Mouse (Mus musculus): ENCODE measurements at regions not wholly inside any gene's neighbourhood (a gene's known extent, or its start where the extent isn't known, plus 50 kb on each side); places are given as distances from the start of the nearest gene placed in this dataset.
A peak's percentile ranks its signal among the peaks of the same experiment; 100 is the strongest.

DNA sequence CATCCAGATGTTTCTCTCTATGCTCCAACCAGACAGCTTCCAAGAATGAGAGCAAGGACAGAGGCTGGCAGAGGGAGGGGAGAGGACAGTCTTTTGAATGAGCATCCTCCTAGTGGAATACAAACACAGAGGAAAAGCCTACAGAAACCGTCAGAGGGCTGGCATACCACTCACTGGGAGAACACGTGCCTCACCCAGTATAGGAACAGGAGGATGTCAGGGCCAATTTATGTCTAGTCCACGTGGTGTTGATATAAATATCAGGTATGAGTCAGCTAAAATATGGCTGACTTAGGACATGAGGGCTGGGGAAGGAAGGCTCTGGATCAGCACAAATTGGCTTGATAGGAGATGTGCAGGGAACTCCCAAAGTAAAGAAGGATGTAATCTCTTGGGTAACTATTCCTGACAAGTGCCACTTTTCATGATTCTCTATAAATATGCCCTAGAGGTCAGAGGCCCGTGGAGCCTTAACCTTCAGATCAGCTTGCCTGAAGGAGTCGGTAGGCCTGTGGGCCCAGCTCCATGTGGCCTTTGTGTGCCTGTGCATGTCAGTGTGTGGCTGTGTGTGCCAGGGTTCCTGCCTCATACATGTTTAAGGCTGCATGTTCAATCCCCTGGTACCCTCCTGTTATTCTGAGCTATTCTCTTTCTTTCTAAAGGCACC is 531.9 kb upstream of the Gm19410 start:
- DNase-seq (ENCODE audit: inconsistent age in 2 of 2, low spot score in 1 of 2) = no peak

DNA sequence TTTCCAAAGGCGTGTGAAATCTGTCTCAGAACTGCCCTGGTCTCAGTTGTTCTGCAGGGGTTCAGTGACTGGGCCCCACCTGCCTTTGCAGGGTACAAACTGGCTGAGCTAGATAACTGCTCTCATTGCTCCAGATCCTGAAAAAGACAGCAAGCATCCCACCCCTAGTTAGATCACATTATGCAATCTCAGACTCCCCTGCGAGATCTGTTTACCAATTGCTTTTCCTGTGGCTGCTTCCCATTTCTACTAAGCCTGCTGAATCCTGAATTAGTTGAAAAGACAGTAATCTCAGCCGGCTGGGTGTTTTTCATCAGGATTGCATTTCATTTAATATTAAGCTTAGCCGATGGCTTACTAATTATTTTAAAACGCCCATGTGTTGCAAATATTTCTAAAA is 531.2 kb upstream of the Gm19410 start:
- no peak for DNase-seq (ENCODE audit: inconsistent age in 2 of 2, low spot score in 1 of 2)

DNA sequence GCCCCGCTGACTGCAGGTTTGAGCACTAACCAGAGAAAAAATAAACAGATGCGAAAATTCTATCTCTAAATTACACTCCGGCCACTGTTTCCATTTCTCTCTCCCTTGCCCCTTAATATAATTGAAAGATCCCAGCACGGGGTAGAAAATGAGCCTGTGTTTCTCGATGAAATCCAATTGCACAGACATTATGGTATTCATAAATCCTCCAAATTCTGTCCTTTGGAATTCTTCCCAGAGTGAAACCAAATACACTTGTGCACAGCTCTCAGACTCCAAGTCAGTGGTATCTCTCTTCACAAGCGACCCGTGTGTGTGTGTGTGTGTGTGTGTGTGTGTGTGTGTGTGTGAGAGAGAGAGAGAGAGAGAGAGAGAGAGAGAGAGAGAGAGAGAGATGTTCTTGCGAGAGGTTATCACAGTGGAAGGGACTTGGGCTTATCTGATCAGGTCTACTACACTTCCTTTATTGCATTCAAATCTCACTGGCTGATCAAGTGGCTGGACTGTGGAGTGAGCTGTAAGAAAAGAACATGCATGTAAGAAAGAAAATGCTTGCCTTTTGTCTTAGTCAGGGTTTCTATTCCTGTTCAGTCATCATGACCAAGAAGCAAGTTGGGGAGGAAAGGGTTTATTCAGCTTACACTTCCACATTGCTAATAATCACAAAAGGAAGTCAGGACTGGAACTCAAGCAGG is 529.6 kb upstream of the Gm19410 start:
- DNase-seq (ENCODE audit: inconsistent age in 2 of 2, low spot score in 1 of 2) = no peak

DNA sequence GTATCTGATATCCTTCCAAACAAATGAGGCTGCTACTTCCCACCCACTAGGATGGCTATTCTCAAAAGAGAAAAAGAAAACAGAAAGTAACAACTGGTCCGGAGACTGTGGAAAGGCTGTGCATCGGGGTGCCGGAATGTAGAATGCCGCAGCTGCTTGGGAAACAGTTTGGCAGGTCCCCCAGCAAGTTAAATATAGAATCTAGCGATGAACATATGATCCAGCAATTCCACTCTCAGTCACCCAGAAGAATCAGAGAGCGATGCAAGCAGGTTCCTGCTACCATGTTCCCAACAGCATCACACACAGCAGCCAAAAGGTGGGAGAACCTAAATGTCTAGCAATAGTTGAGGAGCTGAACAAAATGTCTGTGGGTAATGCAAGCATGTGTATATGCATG is 528.3 kb upstream of the Gm19410 start:
- DNase-seq (ENCODE audit: inconsistent age in 2 of 2, low spot score in 1 of 2) = no peak

DNA sequence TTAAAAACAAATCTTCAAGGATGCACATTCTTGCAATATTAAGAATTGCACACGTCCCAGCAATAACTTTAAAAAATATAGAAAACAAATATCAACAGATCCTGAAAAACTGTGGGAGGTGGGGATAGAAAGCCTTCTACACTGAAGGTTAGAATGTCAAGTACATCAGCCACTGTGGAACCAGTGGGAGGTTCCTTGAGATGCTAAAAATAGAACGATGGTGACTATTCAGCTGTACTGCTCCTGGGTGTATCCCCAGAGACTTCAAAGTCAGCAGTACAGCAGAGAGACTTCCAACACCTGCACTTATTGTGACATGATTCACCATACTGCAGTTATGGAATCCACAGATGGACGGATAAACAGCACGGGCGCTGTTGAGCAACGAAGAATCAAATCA is 524.7 kb upstream of the Gm19410 start:
- DNase-seq (ENCODE audit: inconsistent age in 2 of 2, low spot score in 1 of 2) = no peak

DNA sequence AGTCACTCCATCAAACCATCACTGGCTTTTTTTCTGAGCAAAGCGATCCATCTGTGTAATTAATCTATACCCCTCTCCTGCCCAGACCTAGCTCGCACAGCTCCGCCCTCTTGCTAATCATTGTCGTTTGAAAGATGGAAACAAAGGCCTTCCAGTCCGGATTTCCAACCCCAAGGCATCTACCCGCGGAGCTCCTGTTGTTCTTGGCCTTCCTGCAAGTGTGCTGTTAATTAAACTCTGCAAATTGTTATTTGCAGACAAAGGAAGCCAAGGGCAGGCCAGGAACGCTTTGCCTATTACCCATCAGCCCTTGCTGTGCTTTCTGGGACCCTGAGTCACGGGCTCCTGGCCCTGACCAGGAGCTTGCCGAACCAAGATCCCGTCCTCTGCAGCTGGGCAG is 522.0 kb upstream of the Gm19410 start:
- DNase-seq (ENCODE audit: inconsistent age in 2 of 2, low spot score in 1 of 2) = no peak

DNA sequence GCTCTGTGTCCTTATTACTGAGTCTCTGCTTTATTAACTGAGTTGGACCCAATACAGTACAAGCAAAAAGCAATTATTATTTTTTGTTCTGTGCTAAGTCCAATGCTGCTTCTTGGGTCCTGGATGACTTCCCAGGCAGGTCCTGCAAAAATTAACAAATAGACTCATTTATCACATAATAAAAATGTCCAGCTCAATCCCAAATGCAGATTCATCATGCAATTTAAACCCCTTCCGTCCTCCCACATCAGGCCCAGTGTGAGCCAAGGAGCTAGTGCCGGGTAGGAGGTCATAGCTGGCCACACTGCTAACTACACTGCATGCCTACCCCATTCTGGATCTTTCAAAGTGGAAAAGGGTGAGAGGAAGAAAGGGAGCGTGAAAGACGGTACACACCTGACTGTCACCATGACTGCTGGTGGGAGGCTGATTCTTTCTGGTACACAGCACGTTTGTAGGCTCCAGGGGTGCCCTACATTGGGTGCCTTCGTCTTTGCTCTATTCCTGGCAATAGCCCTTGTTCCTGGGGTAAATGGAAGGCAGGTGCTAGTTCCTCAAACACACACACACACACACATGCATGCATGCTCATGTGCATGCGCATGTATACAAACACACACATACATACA is 515.7 kb upstream of the Gm19410 start:
- DNase-seq (ENCODE audit: inconsistent age in 2 of 2, low spot score in 1 of 2) = no peak

DNA sequence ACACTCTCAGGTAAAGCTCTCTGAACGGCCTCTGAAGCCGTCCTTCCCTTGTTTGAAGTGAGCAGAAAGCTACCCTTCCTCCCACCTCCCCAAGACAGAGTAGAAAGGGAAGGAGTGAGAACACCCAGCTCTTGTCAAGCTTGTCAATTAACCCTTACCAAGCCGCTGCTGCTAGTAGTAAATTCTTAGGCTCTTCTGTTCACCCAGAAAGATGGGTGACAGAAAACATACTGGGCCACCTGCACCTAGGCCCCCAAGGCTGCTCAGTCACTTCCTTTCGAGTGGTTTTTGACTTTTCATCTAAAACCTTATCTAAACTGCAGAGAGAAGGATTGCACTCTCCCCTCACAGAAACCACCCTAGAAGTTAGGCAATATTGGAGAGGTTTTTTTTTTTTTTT is 514.9 kb upstream of the Gm19410 start:
- DNase-seq (ENCODE audit: inconsistent age in 2 of 2, low spot score in 1 of 2) = no peak

DNA sequence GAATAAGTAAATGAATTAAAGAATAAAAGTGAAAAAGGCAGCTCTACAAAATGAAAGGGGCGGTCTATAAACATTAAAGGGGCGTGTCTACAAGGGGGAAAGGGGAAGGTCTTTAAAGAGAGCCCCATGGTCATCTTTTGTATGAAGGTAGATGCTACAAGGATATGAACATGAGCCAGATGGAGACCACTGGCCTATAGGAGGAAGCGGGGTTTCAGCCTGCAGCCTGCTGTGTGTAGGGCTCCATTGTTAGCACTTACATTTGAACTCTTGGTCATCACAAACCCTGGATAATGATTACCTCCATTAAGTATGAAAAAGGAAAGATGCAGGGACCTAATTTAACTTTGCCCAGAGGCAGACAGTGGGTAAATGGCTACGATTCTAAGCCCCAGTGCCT is 511.6 kb upstream of the Gm19410 start:
- no peak for DNase-seq (ENCODE audit: inconsistent age in 2 of 2, low spot score in 1 of 2)

DNA sequence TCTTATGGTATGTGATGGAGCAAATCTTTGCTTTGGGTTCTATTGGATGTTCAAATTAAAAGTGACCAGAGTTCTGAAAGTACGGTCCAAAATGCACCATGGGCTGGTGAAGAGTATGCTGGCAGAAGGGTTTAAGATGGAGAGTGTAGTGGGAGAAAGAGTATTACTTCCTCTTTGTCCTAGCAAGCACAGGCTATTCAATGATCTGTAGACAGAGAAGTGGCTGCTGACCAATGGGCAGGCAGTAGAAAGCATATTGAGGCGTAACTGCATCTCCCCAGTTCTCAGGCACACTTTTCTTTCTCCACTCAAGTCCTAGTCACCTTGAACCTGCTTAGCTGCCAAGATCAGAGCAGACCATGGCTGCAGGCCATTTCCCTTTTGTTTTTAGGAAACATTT is 510.3 kb upstream of the Gm19410 start:
- DNase-seq (ENCODE audit: inconsistent age in 2 of 2, low spot score in 1 of 2) = no peak

DNA sequence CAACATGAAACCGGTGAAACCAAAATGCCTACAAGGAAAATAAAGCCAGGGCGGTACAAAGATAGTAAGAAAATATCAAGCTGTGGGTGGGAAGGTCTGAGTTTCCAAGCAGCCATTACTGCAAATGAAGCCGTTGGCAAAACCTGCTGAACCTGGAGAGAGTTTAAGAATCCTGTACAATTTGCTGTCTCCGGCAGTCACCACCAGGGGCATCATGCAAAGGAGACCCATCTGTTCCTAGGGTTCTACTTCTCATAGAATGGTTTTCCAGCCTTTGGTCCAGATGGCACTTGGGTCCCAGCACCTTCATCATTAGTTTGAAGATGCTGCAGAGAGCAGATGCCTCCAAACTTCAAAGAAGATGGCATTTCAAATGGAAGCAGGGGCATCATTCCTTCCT is 508.6 kb upstream of the Gm19410 start:
- no peak for DNase-seq (ENCODE audit: inconsistent age in 2 of 2, low spot score in 1 of 2)

DNA sequence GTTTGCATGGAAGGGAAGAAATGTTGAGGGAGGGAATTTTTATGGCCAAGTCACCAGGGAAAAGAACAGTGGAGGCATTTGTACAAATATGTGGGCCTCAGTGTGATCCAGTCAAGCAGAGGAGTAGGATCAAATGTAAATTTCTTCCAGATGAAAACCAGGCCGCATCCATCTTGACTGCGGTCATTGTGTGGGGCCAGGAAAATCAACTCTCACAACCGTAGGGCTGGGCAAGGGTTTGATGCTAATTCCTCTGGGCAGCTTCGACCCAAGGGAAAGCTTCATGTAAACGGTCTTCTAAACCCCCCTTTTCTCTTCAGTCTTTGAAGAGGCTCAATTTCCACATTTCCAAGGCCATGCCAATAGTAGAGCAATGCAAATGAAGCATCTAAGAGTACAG is 497.4 kb upstream of the Gm19410 start:
- no peak for DNase-seq (ENCODE audit: inconsistent age in 2 of 2, low spot score in 1 of 2)

DNA sequence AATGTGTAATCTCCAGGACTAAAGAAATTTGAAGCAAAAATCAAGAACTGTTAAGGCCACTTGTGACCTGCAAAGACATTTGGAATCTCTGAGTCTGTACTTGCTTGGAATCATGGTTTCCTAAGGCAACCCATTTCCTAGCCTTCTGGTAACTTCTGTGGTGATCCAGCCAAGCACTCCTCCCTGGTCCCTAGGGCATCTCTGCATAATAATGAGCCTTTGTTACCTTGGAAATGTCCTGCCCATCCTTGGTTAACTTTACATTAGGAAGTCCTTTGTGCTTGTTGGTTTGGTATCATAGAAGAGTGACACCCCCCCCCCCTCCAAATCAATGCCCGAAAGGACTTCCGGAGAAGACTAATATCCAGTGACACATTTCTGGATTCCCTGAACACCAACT is 496.6 kb upstream of the Gm19410 start:
- DNase-seq (ENCODE audit: inconsistent age in 2 of 2, low spot score in 1 of 2) = no peak

DNA sequence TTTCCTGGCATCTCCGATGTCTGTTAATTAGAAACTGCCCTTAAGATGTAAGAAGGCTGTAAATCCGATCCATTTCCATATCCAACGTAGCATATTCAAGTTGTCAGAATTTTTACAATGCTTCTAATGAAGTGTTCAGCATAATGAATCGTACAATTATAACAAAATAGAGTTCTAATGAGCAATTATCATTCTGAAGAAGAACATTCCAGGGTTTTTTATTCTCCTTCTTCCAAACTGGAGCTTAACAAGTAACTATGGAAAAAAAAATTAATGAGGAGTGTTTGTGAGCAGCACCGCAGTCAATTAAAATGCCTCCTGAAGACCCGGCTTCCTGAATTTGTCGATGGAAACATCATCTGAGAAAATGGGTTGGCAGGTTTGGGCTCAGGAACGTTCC is 489.6 kb upstream of the Gm19410 start:
- DNase-seq (ENCODE audit: inconsistent age in 2 of 2, low spot score in 1 of 2) = no peak

DNA sequence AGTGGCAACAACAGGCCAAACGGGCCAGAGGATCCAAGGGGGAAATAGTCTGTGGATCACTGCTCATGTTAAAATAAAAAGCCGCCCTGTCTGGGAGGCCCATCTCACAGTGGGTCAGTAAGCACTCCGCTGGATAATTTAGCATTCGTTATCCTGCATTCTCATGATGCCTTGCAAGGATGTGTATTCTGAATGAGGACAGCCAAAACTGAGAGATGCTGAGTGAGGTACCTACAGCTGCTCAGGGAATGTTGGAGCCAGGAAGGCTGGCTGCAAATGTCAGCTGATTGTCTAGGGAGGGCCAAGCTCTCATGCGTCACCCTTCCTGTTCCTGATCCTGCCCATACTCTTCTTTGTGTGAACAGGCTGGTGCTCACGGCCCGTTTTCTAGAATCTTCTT is 489.1 kb upstream of the Gm19410 start:
- DNase-seq (ENCODE audit: inconsistent age in 2 of 2, low spot score in 1 of 2) = no peak

DNA sequence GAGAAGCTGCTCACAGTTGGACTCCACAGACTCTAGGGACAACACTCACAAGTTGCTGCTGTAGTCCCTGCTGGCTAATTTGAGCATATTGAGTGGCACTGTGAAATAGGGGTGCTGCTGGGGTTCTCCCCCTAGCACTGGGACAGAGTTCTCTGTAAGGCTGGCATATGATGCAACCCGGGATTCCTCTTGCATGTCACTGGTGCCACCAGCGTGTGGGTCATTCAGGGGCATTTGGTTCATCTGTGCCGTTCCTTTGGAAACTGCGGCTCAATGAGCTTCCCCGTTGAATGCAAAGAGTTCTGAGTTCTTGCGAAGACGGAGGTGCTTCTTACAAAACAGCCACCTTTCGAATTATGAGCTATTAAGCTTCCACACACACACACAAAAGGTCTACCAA is 486.6 kb upstream of the Gm19410 start:
- DNase-seq (ENCODE audit: inconsistent age in 2 of 2, low spot score in 1 of 2) = no peak

DNA sequence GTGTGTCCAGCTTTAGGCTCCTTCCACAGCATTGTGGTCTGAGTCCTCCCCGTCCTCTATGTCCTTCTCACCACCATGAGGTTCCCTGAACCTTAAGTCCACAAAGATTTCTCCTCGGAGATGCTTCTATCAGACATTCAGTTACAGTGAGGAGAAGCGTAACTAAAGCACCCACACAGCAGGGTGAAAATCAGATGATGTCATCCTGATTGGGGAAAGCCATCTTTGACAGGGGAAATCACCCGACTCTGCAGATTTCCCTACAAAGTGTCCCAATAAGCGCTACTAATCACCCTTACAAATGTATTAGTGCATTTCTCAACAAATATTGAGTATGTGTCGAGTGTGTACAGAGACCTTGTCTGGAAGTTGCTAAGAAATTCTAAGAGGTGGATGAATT is 484.8 kb upstream of the Gm19410 start:
- DNase-seq (ENCODE audit: inconsistent age in 2 of 2, low spot score in 1 of 2) = no peak

DNA sequence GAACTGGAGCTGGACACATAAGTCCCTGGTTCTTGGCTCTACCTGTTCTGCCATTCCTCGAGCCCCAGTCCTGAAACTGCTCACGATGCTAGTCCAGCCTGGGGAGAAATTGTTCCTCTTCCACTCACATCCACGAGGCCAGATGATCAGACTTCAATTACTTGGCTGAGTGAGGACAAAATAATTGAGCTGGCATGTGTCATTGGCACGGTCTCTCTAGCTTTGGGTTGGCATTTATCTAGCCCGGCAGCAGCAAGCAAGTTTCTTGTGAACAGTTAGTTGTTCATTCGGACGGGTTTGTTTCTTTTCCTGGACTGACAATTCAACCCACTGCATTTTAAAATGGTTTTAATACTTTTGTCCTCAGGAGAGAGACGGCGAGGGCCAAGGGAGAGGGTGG is 482.2 kb upstream of the Gm19410 start:
- no peak for DNase-seq (ENCODE audit: inconsistent age in 2 of 2, low spot score in 1 of 2)

DNA sequence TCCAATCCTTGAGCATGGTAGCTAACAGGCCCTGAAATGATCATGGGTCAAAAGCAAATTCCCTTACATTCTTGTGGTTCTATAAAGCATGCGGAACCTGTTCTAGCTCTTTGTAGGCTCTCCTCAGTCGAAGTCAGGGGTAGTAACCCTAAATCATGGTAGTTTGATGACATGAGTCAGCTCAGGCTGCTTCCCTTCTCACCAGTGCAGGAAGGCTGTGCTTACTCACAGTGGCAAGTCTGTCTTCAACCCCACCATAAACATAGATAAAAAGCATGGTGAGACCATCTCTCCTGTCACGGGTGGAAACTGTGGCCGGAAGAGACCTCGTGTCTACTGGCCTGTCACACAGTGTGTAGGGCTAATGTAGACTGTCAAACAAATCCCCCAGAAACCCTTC is 476.6 kb upstream of the Gm19410 start:
- DNase-seq (ENCODE audit: inconsistent age in 2 of 2, low spot score in 1 of 2) = no peak

DNA sequence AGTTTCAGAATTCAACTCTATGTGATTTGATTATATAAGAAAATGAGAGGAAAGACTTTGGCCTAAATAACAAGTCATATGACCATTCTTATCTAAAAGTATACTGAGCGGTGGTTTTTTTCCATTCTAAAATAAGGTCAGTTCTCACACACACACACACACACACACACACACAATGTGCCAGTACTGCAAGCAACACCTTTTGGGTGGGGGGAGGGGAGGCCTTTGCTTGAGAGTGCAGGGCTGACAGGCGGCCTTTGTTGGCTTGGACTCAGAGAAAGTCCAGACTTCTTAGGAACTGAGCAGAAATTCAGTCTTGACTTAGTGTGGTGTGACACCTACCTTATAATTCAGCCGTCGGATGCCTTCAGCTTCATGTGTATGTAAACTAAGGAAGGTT is 475.6 kb upstream of the Gm19410 start:
- DNase-seq (ENCODE audit: inconsistent age in 2 of 2, low spot score in 1 of 2) = peak in 1 of 2 experiments; percentile 20

DNA sequence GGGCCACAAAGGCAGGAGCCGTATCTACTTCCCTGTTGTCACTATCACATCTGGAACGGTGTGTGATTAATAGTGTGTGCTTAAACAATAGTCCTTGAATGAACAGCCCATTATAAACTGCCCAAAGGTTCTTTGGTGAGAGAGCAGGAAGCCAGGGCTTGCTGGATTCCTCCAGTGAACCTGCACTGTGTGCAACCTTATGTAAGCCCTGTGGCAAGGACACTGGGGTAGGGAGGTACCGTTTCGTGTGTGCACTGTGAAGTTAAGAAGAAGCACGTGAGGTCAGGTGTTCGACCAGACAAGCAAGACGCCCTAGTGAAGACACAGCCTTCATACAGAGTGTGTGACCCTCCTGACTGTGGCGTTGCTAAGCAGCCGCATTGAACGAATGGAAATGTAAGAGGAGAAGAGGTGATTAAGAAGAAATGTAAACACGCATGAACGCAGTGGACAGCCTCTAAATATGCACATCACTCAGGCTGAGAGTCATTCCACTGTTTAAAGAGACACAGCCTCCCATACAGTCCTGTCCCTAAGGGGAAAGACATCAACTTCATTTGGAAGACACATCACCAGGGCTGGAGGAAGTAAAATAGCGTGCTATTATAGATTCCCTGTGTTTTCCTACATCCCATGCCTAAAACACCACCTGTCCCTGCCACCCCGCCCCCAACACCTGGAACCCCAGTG is 472.0 kb upstream of the Gm19410 start:
- DNase-seq (ENCODE audit: inconsistent age in 2 of 2, low spot score in 1 of 2) = no peak

DNA sequence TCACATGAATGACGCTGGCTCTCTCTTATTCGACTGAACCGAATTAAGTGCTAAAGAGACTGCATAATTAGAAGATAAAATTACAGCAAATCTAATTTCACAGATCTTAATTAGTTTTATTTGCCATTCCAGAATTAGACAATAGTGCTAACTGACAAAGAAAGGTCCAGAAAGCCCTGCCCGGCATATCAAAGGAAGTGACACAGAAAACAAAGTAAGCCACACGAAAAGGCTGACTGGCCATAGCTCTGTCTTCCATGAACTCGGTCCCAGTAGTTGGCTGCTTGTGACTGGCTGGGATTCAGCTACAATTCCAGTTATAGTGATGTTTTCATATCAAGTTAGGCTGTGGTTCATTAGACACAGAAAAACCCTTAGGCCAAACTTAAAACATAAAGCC is 468.7 kb upstream of the Gm19410 start:
- no peak for DNase-seq (ENCODE audit: inconsistent age in 2 of 2, low spot score in 1 of 2)

All from adrenal gland, adult (tissue).